Mouse (Mus musculus) CH12.LX (cell line): ENCODE measurements around the gene Asprv1. TPM values are rescaled to one million over a fixed set of nuclear protein-coding genes. Genes with fewer than 3 reads are reported as not detected.

Experiments
- DNase-seq: peaks from one replicate; pipeline ENCODE4 v3.0.0-alpha.2; 2013; ENCODE audit errors: extremely low read depth
- H3K27ac ChIP-seq: 2 replicates; pipeline ENCODE4 v1.5.1; 2012; ENCODE audit warnings: low read depth, mild to moderate bottlenecking, control low read depth, moderate library complexity; ENCODE audit not compliant: insufficient read depth
- H3K27me3 ChIP-seq: replicated peaks from 2 replicates; pipeline ENCODE3; 2012; ENCODE audit warnings: inconsistent platforms
- H3K36me3 ChIP-seq, 2 experiments: replicated peaks in 1 of 2; 2 replicates each; pipeline versions ENCODE3 to v1.6.1; 2012; ENCODE audit warnings: inconsistent platforms in 1 of 2, low read length in 1 of 2, mild to moderate bottlenecking in 1 of 2, mixed read lengths in 1 of 2, moderate library complexity in 1 of 2; ENCODE audit not compliant: control insufficient read depth in 1 of 2, insufficient read depth in 1 of 2
- H3K4me1 ChIP-seq, 2 experiments: 2 replicates each; pipeline ENCODE4 v1.6.1; 2012; ENCODE audit warnings: inconsistent platforms in 1 of 2, moderate library complexity in 1 of 2; ENCODE audit not compliant: insufficient read depth in 2 of 2, control insufficient read depth in 1 of 2
- H3K4me2 ChIP-seq: 2 replicates; pipeline ENCODE4 v1.6.1; 2012; ENCODE audit warnings: low read depth, mild to moderate bottlenecking, control low read depth; ENCODE audit not compliant: poor library complexity, insufficient read depth, severe bottlenecking
- H3K4me3 ChIP-seq, 3 experiments: fragments of 150-350 bp in 1 of 3; sonication (generic) in 1 of 3; replicated peaks in 1 of 3; 2 replicates each; pipeline versions ENCODE3 to v1.5.1; 2011 to 2012; ENCODE audit warnings: low read depth in 2 of 3, low read length in 2 of 3, mild to moderate bottlenecking in 2 of 3, moderate library complexity in 2 of 3, control low read depth in 1 of 3, improper control_type of control experiment in 1 of 3, inconsistent platforms in 1 of 3, mixed read lengths in 1 of 3; ENCODE audit not compliant: poor library complexity in 1 of 3
- H3K79me2 ChIP-seq: replicated peaks from 2 replicates; pipeline ENCODE4 v1.6.1; 2012; ENCODE audit warnings: mild to moderate bottlenecking, moderate library complexity; ENCODE audit not compliant: control insufficient read depth, poor library complexity, insufficient read depth, severe bottlenecking; ENCODE audit errors: extremely low read depth
- H3K9ac ChIP-seq: 2 replicates; pipeline ENCODE4 v1.6.1; 2012; ENCODE audit warnings: low read depth, mild to moderate bottlenecking, control low read depth, moderate library complexity; ENCODE audit not compliant: insufficient read depth
- H3K9me3 ChIP-seq: replicated peaks from 2 replicates; pipeline ENCODE3; 2012; ENCODE audit warnings: low read length, inconsistent platforms, mixed read lengths
- BHLHE40 ChIP-seq: IDR thresholded peaks from 2 replicates; pipeline ENCODE4 v1.6.1; 2011; ENCODE audit warnings: mild to moderate bottlenecking, low read depth, low read length, improper control_type of control experiment
- CHD1 ChIP-seq: IDR thresholded peaks from 2 replicates; pipeline ENCODE4 v1.6.1; 2012; ENCODE audit warnings: low read depth, low read length, improper control_type of control experiment, inconsistent platforms
- CTCF ChIP-seq, 2 experiments: IDR thresholded peaks in 1 of 2; conservative IDR thresholded peaks in 1 of 2; 2 replicates each; pipeline ENCODE4 v1.5.1; 2011 to 2012; ENCODE audit warnings: low read depth in 2 of 2, low read length in 2 of 2, improper control_type of control experiment in 1 of 2, inconsistent platforms in 1 of 2, mild to moderate bottlenecking in 1 of 2, moderate library complexity in 1 of 2
- ELF1 ChIP-seq: IDR thresholded peaks from 2 replicates; pipeline ENCODE4 v1.6.1; 2014; ENCODE audit warnings: low read depth, mild to moderate bottlenecking, inconsistent platforms, low read length, improper control_type of control experiment
- ETS1 ChIP-seq: conservative IDR thresholded peaks from 2 replicates; pipeline ENCODE4 v1.6.1; 2012; ENCODE audit warnings: low read depth, mild to moderate bottlenecking, inconsistent platforms, low read length, improper control_type of control experiment, moderate library complexity
- HCFC1 ChIP-seq: IDR thresholded peaks from 2 replicates; pipeline ENCODE4 v1.6.1; 2012; ENCODE audit warnings: low read depth, mild to moderate bottlenecking, inconsistent platforms, low read length, improper control_type of control experiment
- IRF4 ChIP-seq: IDR thresholded peaks from 2 replicates; pipeline ENCODE4 v1.6.1; 2014; ENCODE audit warnings: low read depth, mild to moderate bottlenecking, inconsistent platforms, low read length, improper control_type of control experiment
- KAT2A ChIP-seq: IDR thresholded peaks from 2 replicates; pipeline ENCODE4 v1.6.1; 2012; ENCODE audit warnings: low read length, improper control_type of control experiment, inconsistent platforms; ENCODE audit not compliant: insufficient replicate concordance
- MAFK ChIP-seq: IDR thresholded peaks from 2 replicates; pipeline ENCODE4 v1.6.1; 2011; ENCODE audit warnings: low read length, improper control_type of control experiment; ENCODE audit not compliant: insufficient replicate concordance
- MEF2A ChIP-seq: IDR thresholded peaks from 2 replicates; pipeline ENCODE4 v1.6.1; 2014; ENCODE audit warnings: low read depth, mild to moderate bottlenecking, inconsistent platforms, low read length, improper control_type of control experiment, borderline replicate concordance
- NELFE ChIP-seq: IDR thresholded peaks from 2 replicates; pipeline ENCODE4 v1.6.1; 2011; ENCODE audit warnings: low read depth, low read length, improper control_type of control experiment
- RCOR1 ChIP-seq: conservative IDR thresholded peaks from 2 replicates; pipeline ENCODE4 v1.6.1; 2012; ENCODE audit warnings: low read depth, mild to moderate bottlenecking, inconsistent platforms, low read length, improper control_type of control experiment
- SIN3A ChIP-seq: IDR thresholded peaks from 2 replicates; pipeline ENCODE4 v1.6.1; 2012; ENCODE audit warnings: low read length, improper control_type of control experiment, inconsistent platforms
- TBP ChIP-seq: conservative IDR thresholded peaks from 2 replicates; pipeline ENCODE4 v1.6.1; 2011; ENCODE audit warnings: low read depth, low read length, improper control_type of control experiment
- TCF12 ChIP-seq: IDR thresholded peaks from 2 replicates; pipeline ENCODE4 v1.6.1; 2014; ENCODE audit warnings: low read depth, mild to moderate bottlenecking, inconsistent platforms, low read length, improper control_type of control experiment
- ZMIZ1 ChIP-seq: IDR thresholded peaks from 2 replicates; pipeline ENCODE4 v1.6.1; 2012; ENCODE audit warnings: low read depth, mild to moderate bottlenecking, inconsistent platforms, low read length, improper control_type of control experiment
- ZNF384 ChIP-seq: IDR thresholded peaks from 2 replicates; pipeline ENCODE4 v1.6.1; 2012; ENCODE audit warnings: low read depth, low read length, improper control_type of control experiment, inconsistent platforms
- dilution Hi-C: fragments of 300-500 bp; cut with MboI; formaldehyde crosslinking; loops from 2 replicates; pipeline ENCODE4 v1.14.3; 2020; ENCODE audit warnings: low sequenced_read_pairs; ENCODE audit not compliant: extremely low pct_unique_long_range_greater_than_20kb, extremely low pct_ligation_motif_present
- in situ Hi-C: fragments of 300-500 bp; cut with MboI; formaldehyde crosslinking; loops from 3 replicates; pipeline ENCODE4 v1.14.3; 2019; ENCODE audit warnings: low sequenced_read_pairs, low pct_ligation_motif_present, low pct_unique_long_range_greater_than_20kb, mixed read lengths
- polyA plus RNA-seq: library from polyadenylated mRNA; unstranded; fragments of >175 nt; gene quantifications from 2 replicates; pipeline ENCODE4 v1.2.1, GENCODE M21; 2012; ENCODE audit warnings: low read depth; ENCODE audit not compliant: insufficient read length
- total RNA-seq, 2 experiments: library from RNA; depleted of rRNA; stranded (reverse); fragments of 300-350 nt in 1 of 2; fragments of >200 nt in 1 of 2; gene quantifications; 2 replicates each; pipeline ENCODE4 v1.2.3; 2012 to 2014

Asprv1 gene
- total and polyA plus RNA-seq, 3 experiments = not detected

- no peaks in the 10 kb centered on the region for H3K27me3 ChIP-seq
- H3K4me3 ChIP-seq = no peak overlapping the region
- TF ChIP-seq BHLHE40 = no peak
- no peak for TF ChIP-seq CTCF (conservative IDR thresholded peaks at IDR 0.05 in 1 of 2, IDR thresholded peaks at IDR 0.05 in 1 of 2; ENCODE audit: low read depth in 2 of 2, low read length in 2 of 2)
- no peak for TF ChIP-seq NELFE
- TF ChIP-seq MAFK = no peak
- TF ChIP-seq CHD1 = no peak
- TF ChIP-seq SIN3A = no peak
- TF ChIP-seq TCF12 = no peak
- no peak for TF ChIP-seq ZMIZ1
- no peak for TF ChIP-seq HCFC1
- TF ChIP-seq KAT2A = no peak
- TF ChIP-seq ZNF384 = no peak
- no peak for TF ChIP-seq TBP
- no peak for TF ChIP-seq ELF1
- no peak for TF ChIP-seq ETS1
- TF ChIP-seq IRF4 = no peak
- in situ Hi-C loops = no loop called here
- H3K9ac ChIP-seq = no peak overlapping the region
- peaks cover 7 to 40% of the 10 kb centered on the region in 2 experiments for H3K4me1 ChIP-seq
- no peak overlapping the region for H3K27ac ChIP-seq
- no peaks in the 10 kb centered on the region for H3K9me3 ChIP-seq
- H3K79me2 ChIP-seq = no peaks in the 10 kb centered on the region
- no peak overlapping the region for H3K4me2 ChIP-seq
- dilution Hi-C loops = no loop called here
- no peaks in the 10 kb centered on the region for H3K36me3 ChIP-seq
- DNase-seq = no peak
These were observed 21.7 kb upstream of the Asprv1 start for GRCm38 (mm10) chr6:86606289-86606688.

- Histone ChIP-seq H3K4me2 (no peak overlapping the region), H3K9ac (no peak overlapping the region), H3K79me2 (no peaks in the 10 kb centered on the region), H3K27me3 (no peaks in the 10 kb centered on the region), H3K4me1 (peaks cover 5 to 33% of the 10 kb centered on the region in 2 experiments), H3K36me3 (no peaks in the 10 kb centered on the region), H3K9me3 (no peaks in the 10 kb centered on the region), H3K27ac (no peak overlapping the region), H3K4me3 (peak overlapping the region in 1 of 3 experiments; percentile 4)
- no peak for DNase-seq
- dilution Hi-C loops (no loop called here), in situ Hi-C loops (no loop called here)
- TF ChIP-seq RCOR1 (no peak), ELF1 (peak; percentile 49; the same call in 1 of the 2 replicates), ZMIZ1 (no peak), MEF2A (no peak), TCF12 (no peak), BHLHE40 (no peak)
These were observed 20.5 kb upstream of the Asprv1 start for GRCm38 (mm10) chr6:86607471-86607870.
